Mouse (Mus musculus) heart, adult 8-10 months (tissue): ENCODE measurements around the gene Iffo1. TPM values are rescaled to one million over a fixed set of nuclear protein-coding genes. Genes with fewer than 3 reads are reported as not detected.

Experiments
- DNase-seq: peaks from one replicate; pipeline ENCODE4 v3.0.0; 2022; ENCODE audit warnings: low spot score
- total RNA-seq, 4 experiments: library from RNA; stranded (reverse); gene quantifications; 2 replicates each; pipeline ENCODE4 v1.2.4; 2022

Iffo1 gene
- total RNA-seq, 4 experiments from 2014 or later, result 5.2 to 11.9 (median 9.4) TPM

GRCm38 (mm10) chr6:125142436-125142835 is 2.6 kb upstream of the Iffo1 start:
- no peak for DNase-seq

GRCm38 (mm10) chr6:125143128-125143527 is 1.9 kb upstream of the Iffo1 start:
- DNase-seq, result no peak

GRCm38 (mm10) chr6:125143904-125144303 is 1.1 kb upstream of the Iffo1 start:
- DNase-seq, result no peak

GRCm38 (mm10) chr6:125145479-125145951 is 474 bp downstream of the Iffo1 start:
- DNase-seq, result no peak

- DNase-seq, result no peak
Observed at GRCm38 (mm10) chr6:125146148-125146547, 1.1 kb downstream of the Iffo1 start.

- DNase-seq, result peak; percentile 64
Observed at GRCm38 (mm10) chr6:125146797-125147196, 1.8 kb downstream of the Iffo1 start.

GRCm38 (mm10) chr6:125147329-125147728 is 2.3 kb downstream of the Iffo1 start:
- DNase-seq, result no peak

- peak; percentile 73 for DNase-seq
Observed at GRCm38 (mm10) chr6:125148251-125148925, 3.3 kb downstream of the Iffo1 start.

- no peak for DNase-seq
Observed at GRCm38 (mm10) chr6:125148926-125149568, 4.0 kb downstream of the Iffo1 start.

- DNase-seq, result no peak
Observed at GRCm38 (mm10) chr6:125149569-125149950, 4.5 kb downstream of the Iffo1 start.

- DNase-seq, result no peak
Observed at GRCm38 (mm10) chr6:125152212-125153017, 7.4 kb downstream of the Iffo1 start.

GRCm38 (mm10) chr6:125153018-125153389 is 8.0 kb downstream of the Iffo1 start:
- no peak for DNase-seq

- no peak for DNase-seq
Observed at GRCm38 (mm10) chr6:125153682-125154081, 8.6 kb downstream of the Iffo1 start.

GRCm38 (mm10) chr6:125154550-125154949 is 9.5 kb downstream of the Iffo1 start:
- DNase-seq, result no peak

- no peak for DNase-seq
Observed at GRCm38 (mm10) chr6:125155262-125155661, 10.2 kb downstream of the Iffo1 start.

GRCm38 (mm10) chr6:125156491-125156890 is 11.4 kb downstream of the Iffo1 start:
- no peak for DNase-seq

GRCm38 (mm10) chr6:125156903-125157614 is 12.0 kb downstream of the Iffo1 start:
- no peak for DNase-seq

- no peak for DNase-seq
Observed at GRCm38 (mm10) chr6:125158944-125159492, 14.0 kb downstream of the Iffo1 start.

- DNase-seq, result no peak
Observed at GRCm38 (mm10) chr6:125159773-125160557, 14.9 kb downstream of the Iffo1 start.

GRCm38 (mm10) chr6:125160558-125160853 is 15.5 kb downstream of the Iffo1 start:
- no peak for DNase-seq
